Mouse (Mus musculus) heart, embryonic 14.5 days (tissue): ENCODE data around the gene Dda1. TPM values are rescaled to one million over a fixed set of nuclear protein-coding genes. Genes with fewer than 3 reads are reported as not detected.

Experiments used
- ATAC-seq: fragments of 200-750 bp; cut with Nextera tagmentation; 2 replicates; pipeline ENCODE4 v1.8.0; 2017; ENCODE audit warnings: low read depth, moderate TSS enrichment; ENCODE audit not compliant: insufficient number of reproducible peaks, insufficient read depth, low FRiP score
- H3K27ac ChIP-seq, 2 experiments: fragments of 200-500 bp in 1 of 2; fragments of 300-500 bp in 1 of 2; sonication (generic) in 1 of 2; replicated peaks in 1 of 2; 2 replicates each; pipeline ENCODE4 v1.5.1; 2012 to 2014; ENCODE audit warnings: low read depth in 2 of 2, low read length in 2 of 2, control low read depth in 1 of 2, mild to moderate bottlenecking in 1 of 2, mixed read lengths in 1 of 2; ENCODE audit not compliant: control insufficient read depth in 1 of 2, insufficient read depth in 1 of 2
- H3K27me3 ChIP-seq: fragments of 300-500 bp; sonication (generic); 2 replicates; pipeline ENCODE4 v1.6.1; 2014; ENCODE audit warnings: mild to moderate bottlenecking, low read length, control low read depth; ENCODE audit not compliant: control insufficient read depth, insufficient read depth
- H3K36me3 ChIP-seq: fragments of 300-500 bp; sonication (generic); 2 replicates; pipeline ENCODE4 v1.6.1; 2014; ENCODE audit warnings: mild to moderate bottlenecking, control low read depth, low read length, mixed read lengths; ENCODE audit not compliant: control insufficient read depth, insufficient read depth
- H3K4me1 ChIP-seq, 2 experiments: fragments of 200-500 bp in 1 of 2; fragments of 300-500 bp in 1 of 2; sonication (generic) in 1 of 2; 2 replicates each; pipeline ENCODE4 v1.6.1; 2012 to 2014; ENCODE audit warnings: low read length in 2 of 2, control low read depth in 1 of 2, mixed read lengths in 1 of 2; ENCODE audit not compliant: control insufficient read depth in 2 of 2, insufficient read depth in 2 of 2
- H3K4me2 ChIP-seq: fragments of 300-500 bp; sonication (generic); 2 replicates; pipeline ENCODE4 v1.6.1; 2014; ENCODE audit warnings: mild to moderate bottlenecking, low read length
- H3K4me3 ChIP-seq, 2 experiments: fragments of 200-500 bp in 1 of 2; fragments of 300-500 bp in 1 of 2; sonication (generic) in 1 of 2; 2 replicates each; pipeline ENCODE4 v1.5.1; 2012 to 2014; ENCODE audit warnings: low read length in 2 of 2, mild to moderate bottlenecking in 2 of 2, control low read depth in 1 of 2, low read depth in 1 of 2, moderate library complexity in 1 of 2; ENCODE audit not compliant: control insufficient read depth in 1 of 2, insufficient read depth in 1 of 2
- H3K9ac ChIP-seq: fragments of 300-500 bp; sonication (generic); 2 replicates; pipeline ENCODE4 v1.6.1; 2014; ENCODE audit warnings: mild to moderate bottlenecking, low read length
- H3K9me3 ChIP-seq: fragments of 300-500 bp; sonication (generic); 2 replicates; pipeline ENCODE4 v1.6.1; 2016; ENCODE audit warnings: low read length, control low read depth; ENCODE audit not compliant: control insufficient read depth
- WGBS: fragments of 180-500 bp; shearing (Covaris S2); extraction: QIAGEN DNeasy Blood & Tissue Kit; methylation state at CpG from one replicate; pipeline ENCODE4 v1.1.7; 2014; 5-methylcytosine and 5-hydroxymethylcytosine counted together
- polyA plus RNA-seq: library from polyadenylated mRNA; unstranded; fragments of >200 nt; fragmentation: Nextera tagmentation; extraction: Ambion mirVana; gene quantifications from 2 replicates; pipeline ENCODE4 v1.2.1, GENCODE M21; 2014

Dda1 gene
- polyA plus RNA-seq, 1 experiment from 2014 or later: 76.7 TPM

GRCm38 (mm10) chr8:71452669-71453068, 16.3 kb upstream of the Dda1 start:
- Histone ChIP-seq H3K27me3 (no peaks in the 10 kb centered on the region), H3K9me3 (no peaks in the 10 kb centered on the region), H3K36me3 (peaks cover 13% of the 10 kb centered on the region), H3K27ac (no peak overlapping the region), H3K4me2 (no peak overlapping the region), H3K4me1 (no peaks in the 10 kb centered on the region), H3K4me3 (no peak overlapping the region), H3K9ac (no peak overlapping the region)
- ATAC-seq: no peak
- 77% methylated on average over 2 of the region's 2 CpGs for WGBS

- 81% methylated on average over 8 of the region's 8 CpGs for WGBS
- no peaks in the 10 kb centered on the region for H3K9me3 ChIP-seq
- no peak overlapping the region for H3K9ac ChIP-seq
- no peak overlapping the region for H3K27ac ChIP-seq
- H3K4me3 ChIP-seq: no peak overlapping the region
- H3K27me3 ChIP-seq: no peaks in the 10 kb centered on the region
- no peak overlapping the region for H3K4me2 ChIP-seq
- no peak for ATAC-seq
- H3K36me3 ChIP-seq: peaks cover 33% of the 10 kb centered on the region
- no peaks in the 10 kb centered on the region for H3K4me1 ChIP-seq
Observed at GRCm38 (mm10) chr8:71454668-71455067, 14.3 kb upstream of the Dda1 start.

- no peak for ATAC-seq
- WGBS: 38% methylated on average over 21 of the region's 22 CpGs
- no peak overlapping the region for H3K4me2 ChIP-seq
- no peaks in the 10 kb centered on the region for H3K9me3 ChIP-seq
- H3K27me3 ChIP-seq: no peaks in the 10 kb centered on the region
- no peak overlapping the region for H3K9ac ChIP-seq
- no peaks in the 10 kb centered on the region; a peak in 1 of 4 replicates for H3K4me1 ChIP-seq
- no peak overlapping the region for H3K27ac ChIP-seq
- H3K4me3 ChIP-seq: no peak overlapping the region
- peaks cover 49% of the 10 kb centered on the region for H3K36me3 ChIP-seq
Observed at GRCm38 (mm10) chr8:71456906-71457305, 12.1 kb upstream of the Dda1 start.

- no peaks in the 10 kb centered on the region for H3K27me3 ChIP-seq
- no peak overlapping the region for H3K4me2 ChIP-seq
- no peaks in the 10 kb centered on the region for H3K9me3 ChIP-seq
- peaks cover 6 to 7% of the 10 kb centered on the region in 2 experiments for H3K4me1 ChIP-seq
- ATAC-seq: no peak
- 77% methylated on average over 20 of the region's 20 CpGs for WGBS
- no peak overlapping the region for H3K4me3 ChIP-seq
- no peak overlapping the region for H3K9ac ChIP-seq
- H3K27ac ChIP-seq: no peak overlapping the region
- H3K36me3 ChIP-seq: peaks cover 49% of the 10 kb centered on the region
Observed at GRCm38 (mm10) chr8:71457659-71458270, 11.2 kb upstream of the Dda1 start.

GRCm38 (mm10) chr8:71460716-71461115, 8.3 kb upstream of the Dda1 start:
- no peak for ATAC-seq
- H3K27ac ChIP-seq: no peak overlapping the region
- no peak overlapping the region for H3K9ac ChIP-seq
- H3K27me3 ChIP-seq: no peaks in the 10 kb centered on the region
- peaks cover 49% of the 10 kb centered on the region for H3K36me3 ChIP-seq
- H3K4me1 ChIP-seq: peaks cover 17 to 21% of the 10 kb centered on the region in 2 experiments
- H3K4me2 ChIP-seq: no peak overlapping the region
- no peaks in the 10 kb centered on the region for H3K9me3 ChIP-seq
- no peak overlapping the region for H3K4me3 ChIP-seq
- WGBS: 92% methylated on average over 6 of the region's 6 CpGs

GRCm38 (mm10) chr8:71461152-71461840, 7.7 kb upstream of the Dda1 start:
- Histone ChIP-seq H3K9ac (no peak overlapping the region), H3K36me3 (peaks cover 52% of the 10 kb centered on the region), H3K27me3 (no peaks in the 10 kb centered on the region), H3K27ac (no peak overlapping the region), H3K9me3 (no peaks in the 10 kb centered on the region), H3K4me2 (no peak overlapping the region), H3K4me1 (peaks cover 19 to 24% of the 10 kb centered on the region in 2 experiments), H3K4me3 (no peak overlapping the region)
- WGBS: 64% methylated on average over 47 of the region's 47 CpGs
- ATAC-seq: no peak

- no peaks in the 10 kb centered on the region for H3K9me3 ChIP-seq
- WGBS: 77% methylated on average over 4 of the region's 4 CpGs
- no peak overlapping the region; the same call in 1 of the 2 replicates for H3K9ac ChIP-seq
- H3K36me3 ChIP-seq: peaks cover 49% of the 10 kb centered on the region
- peaks cover 19 to 24% of the 10 kb centered on the region in 2 experiments for H3K4me1 ChIP-seq
- H3K4me3 ChIP-seq: peak overlapping the region; percentile 55 to 94; a peak in 3 of 4 replicates
- no peak overlapping the region for H3K27ac ChIP-seq
- peak overlapping the region; percentile 75 for H3K4me2 ChIP-seq
- no peaks in the 10 kb centered on the region for H3K27me3 ChIP-seq
- no peak for ATAC-seq
Observed at GRCm38 (mm10) chr8:71462191-71462590, 6.8 kb upstream of the Dda1 start.
